Mouse (Mus musculus): ENCODE results near the gene Wdfy4.

Gene Wdfy4

DNA sequence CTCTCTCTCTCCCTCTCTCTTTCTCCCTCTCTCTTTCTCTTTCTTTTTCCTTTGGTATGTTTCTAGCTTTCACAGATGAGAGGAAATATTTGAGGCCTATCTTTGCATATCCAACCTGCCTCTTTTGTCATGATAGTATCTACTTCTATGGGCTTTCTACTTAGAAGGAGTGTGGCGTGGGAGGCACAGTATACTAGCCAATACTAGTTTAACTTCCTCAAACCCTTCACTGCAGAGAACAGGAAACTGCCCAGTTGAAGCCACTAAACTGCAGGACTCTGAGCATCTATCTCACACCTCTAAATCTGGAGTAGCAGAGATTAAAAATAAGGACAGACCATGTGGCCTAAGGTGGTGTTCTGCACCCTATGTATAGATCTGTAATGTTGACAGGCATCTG is 5.3 kb upstream of the Wdfy4 start:
- DNase-seq (ENCODE audit: extremely low spot score, low read depth, low spot score): no peak

DNA sequence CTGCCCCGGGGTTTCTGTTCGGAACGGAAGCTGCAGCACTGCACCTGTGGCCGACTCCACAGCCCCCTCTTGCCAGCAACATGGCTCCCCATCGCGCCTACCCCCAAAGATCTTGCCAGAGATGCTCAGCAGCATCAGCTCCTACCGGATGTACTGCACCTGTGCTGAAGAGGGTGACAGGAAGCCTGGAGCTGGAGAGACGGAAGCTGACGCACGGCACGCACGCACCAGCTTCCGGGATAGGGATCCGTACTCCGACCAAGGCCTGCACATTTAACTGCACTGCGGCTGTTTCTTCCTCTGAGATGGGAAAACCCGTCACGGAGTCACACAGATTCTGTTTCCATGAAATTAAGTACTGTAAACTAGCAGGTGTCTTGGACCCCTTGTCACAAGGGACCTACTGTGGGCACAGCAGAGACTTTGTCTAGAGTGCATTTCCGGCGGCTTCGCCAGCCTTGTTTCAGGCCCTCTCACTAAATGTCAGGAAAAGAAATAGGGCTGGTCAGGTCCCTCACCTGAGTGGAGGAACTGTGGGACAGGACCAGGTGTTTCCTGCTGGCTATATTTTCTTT is 4.6 kb upstream of the Wdfy4 start:
- no peak for DNase-seq (ENCODE audit: extremely low spot score, low read depth, low spot score)

DNA sequence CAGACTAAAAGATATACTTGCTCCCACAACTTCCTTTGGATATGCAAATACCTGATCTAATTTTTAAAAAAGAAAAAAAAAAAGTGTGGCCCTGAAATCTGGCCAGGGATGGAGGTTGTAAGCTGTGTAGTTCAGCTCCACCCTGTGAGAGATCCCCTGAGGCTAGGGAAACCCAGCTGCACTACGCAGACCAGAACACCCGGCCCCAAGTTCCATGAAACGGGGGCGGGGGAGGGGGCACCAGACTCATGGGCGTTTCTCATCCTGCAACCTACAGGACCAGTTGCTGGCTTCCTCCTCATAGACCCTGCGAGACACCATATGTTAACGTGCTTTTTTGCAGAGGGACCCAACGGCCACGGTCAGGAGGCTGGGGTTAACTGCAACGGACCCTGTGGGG is 3.9 kb upstream of the Wdfy4 start:
- DNase-seq (ENCODE audit: extremely low spot score, low read depth, low spot score): no peak

DNA sequence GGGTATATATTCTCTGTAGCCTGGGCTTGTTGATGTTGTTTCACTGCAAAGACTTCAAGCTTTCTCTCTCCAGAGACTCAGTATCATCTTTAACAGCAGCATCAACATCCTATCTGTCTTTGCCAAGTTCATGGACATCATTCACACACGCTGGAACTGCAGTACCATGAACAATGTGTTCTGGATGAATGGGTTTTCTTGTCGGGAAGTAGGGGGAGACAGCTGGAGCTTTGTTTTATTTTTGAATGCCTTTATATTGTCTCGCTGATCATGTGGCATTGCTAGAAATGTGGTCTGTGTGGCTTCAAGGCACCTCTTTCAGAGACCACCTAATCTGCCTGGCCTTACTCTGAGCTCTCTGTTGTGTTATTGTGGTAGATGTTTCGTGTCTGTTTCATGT is 1.9 kb upstream of the Wdfy4 start:
- no peak for DNase-seq (ENCODE audit: extremely low spot score, low read depth, low spot score)

DNA sequence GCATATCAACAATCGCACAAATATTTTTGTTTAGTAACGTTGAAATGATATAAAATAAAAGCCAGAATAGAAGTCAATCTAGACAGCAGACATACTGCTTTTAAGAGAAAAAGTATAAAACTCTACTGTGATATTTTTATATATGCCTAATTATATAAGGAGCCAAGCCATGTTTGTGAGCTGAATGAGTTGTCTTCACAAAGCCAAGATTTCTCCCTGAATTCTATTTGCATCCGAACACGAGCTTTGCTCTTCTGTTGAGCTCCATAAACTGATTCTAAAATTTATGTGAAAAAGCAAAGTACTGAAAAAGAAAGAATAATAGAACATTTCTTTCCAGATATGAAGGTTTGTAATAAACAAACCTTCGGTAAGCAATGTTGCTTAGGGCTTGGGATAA is 5.2 kb downstream of the Wdfy4 start:
- DNase-seq (ENCODE audit: extremely low spot score, low read depth, low spot score): no peak

DNA sequence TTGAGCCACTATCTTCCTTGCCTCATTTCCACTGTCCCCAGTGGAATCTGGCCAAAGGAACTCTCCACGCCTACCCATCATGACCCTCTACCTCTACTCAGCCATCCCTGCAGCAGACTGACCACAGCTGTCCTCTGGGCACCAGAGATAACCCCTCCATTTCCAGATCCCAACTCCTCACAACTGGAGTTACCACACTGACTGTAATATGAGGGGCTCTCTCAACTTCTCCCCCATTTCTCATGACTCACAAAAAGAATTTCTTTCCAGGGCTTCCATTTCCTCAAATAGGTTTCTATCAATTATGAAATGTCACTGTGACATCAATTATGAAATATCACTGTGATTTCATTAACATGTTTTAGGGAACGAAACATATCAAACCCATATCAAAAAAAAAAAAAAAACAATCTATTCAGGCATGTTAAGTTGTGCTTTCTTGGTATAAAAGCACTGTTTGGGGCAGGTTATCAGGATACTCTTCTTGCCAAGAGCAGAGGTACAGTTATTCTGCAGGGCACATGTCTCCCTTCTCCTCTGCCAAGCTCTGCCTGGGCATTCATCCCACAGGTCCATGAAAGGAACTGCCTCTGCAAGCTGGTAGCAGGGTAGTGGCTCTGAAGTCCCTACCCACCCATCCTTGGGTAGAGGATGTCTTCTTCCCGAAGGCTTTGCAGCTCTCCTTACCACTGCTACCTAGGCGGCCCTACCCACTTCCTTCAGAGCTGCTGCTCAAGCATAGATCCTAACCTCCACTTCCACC is 10.1 kb downstream of the Wdfy4 start:
- no peak for DNase-seq (ENCODE audit: extremely low spot score, low read depth, low spot score)

DNA sequence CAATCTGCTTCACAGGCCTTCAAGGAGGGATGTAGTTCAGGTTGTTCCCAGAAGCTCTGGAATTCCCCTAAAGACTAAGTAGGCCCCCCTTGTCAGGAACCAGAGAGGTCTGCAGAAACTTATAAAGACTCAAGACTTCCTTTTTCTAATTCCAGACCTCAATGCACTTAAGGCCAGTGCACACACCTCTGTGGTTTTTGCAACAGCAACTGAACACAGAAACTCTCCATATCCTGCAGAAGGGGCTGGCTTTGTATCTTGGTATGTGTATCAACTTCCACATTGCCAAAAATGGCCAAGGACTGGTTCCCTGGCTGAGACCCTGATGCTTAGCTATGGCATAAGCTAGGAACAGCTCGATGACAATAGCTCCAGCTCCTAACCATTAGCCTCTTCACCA is 13.4 kb downstream of the Wdfy4 start:
- no peak for DNase-seq (ENCODE audit: extremely low spot score, low read depth, low spot score)

DNA sequence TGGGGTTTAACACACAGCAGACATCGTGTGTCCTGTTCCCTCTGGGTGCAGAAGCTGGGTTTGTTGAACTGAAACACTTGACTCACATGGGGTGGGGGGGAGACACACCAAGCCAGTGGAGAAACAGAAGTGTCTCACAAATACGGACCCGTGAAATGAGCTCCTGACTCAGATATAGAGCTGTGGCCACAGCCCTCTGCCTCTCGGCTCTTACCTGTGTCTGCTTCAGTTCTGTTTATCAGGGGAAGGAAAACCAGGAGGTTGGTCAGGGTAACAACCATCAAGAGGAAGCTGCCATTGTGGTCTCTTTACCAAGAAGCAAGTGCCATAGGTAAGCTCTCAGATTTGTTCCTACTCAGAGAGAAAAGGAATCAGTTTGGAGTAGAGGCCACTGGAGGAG is 16.6 kb downstream of the Wdfy4 start:
- DNase-seq (ENCODE audit: extremely low spot score, low read depth, low spot score): no peak

DNA sequence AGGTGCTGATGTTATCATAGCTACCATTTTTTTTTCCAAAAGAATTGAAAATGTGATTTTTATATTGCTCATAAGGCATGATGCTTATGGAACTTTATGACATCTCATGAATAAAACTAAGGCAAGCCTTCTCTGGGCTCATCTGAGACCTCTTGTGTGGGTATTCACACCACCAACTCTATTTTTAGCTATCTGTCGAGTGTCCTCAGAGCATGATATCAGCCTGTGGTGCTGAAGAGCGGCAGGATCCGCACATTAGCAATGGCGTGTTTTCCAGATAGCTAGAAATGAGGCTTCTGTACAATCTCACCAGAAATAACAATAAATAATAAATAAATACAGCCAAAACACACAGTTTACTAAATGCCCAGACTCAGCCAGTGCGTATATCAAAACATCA is 23.1 kb downstream of the Wdfy4 start:
- DNase-seq (ENCODE audit: extremely low spot score, low read depth, low spot score): no peak

DNA sequence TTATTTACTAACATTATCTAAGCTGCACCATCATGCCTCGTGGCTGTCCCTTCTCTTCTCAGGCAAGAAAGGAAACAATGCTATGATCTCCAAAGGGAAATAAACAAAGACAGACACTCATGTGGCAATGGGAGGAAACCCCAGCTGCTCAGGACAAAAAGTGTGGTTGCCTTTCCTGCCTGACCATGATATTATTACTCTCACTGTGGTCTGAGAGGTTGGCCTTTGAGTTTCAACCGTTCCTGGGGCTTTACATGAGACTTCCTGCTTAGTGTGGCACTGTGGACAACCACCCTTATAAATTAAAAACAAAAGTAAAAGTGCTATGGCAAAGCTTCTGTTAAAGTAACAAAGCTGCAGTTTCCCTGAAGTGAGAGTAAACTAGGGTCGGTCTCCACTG is 27.0 kb downstream of the Wdfy4 start:
- no peak for DNase-seq (ENCODE audit: extremely low spot score, low read depth, low spot score)

DNA sequence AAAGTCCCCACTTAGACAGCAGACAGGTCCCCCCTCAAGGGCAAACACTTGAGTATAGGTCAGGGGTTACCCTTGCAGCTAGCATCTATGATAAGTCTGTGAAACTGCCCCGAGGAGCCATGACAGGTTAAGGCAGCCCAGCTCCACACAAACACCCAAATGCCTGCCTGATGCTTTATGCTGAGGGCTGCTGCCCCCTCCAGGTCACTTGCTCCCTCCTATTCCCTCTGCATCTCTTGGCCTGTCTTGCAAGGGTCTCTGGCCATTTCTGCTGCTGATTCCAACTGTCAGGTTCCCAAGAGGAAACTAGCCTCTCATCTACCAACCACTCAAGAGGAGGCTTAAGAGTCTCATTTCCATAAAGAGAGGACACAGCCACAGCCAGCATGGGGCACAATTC is 32.4 kb downstream of the Wdfy4 start:
- no peak for DNase-seq (ENCODE audit: extremely low spot score, low read depth, low spot score)

DNA sequence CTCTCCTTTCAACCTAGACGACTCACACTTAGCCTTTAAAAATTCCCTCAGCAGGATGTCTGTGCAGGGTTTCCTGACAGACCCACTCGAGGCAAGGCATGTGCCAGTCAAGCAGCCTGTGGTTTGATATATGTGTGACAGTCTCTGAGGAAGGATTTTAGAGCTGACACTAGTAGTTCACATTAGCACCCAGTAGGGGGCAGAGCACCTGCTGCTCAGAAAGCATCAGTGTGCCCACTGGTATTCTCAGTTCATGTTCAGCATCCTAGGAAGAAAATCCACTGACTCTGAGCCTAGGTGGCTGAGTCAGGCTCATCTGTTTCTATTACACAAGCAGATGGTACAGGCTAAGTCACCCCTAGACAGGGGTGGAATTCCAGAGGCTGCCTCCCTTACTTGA is 39.0 kb downstream of the Wdfy4 start:
- DNase-seq (ENCODE audit: extremely low spot score, low read depth, low spot score): no peak

DNA sequence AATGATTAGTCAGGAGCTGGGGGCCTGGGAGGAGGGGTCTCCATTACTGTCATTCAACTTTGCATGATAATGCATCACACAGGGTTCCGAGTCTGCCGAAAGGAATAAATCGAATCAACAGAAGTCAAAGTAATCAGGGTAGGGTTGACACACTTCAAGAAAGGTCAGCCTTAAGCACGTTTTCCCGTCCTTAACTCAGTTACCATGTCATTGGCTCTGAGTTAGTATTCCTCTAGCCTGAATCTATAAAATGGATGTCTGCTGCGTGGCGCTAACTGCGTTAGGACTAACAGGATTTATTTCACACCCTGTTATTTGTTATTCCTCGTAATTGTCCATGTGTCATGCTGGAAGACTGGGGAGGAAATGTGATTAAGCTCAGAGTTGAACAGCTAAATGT is 48.5 kb downstream of the Wdfy4 start:
- DNase-seq (ENCODE audit: extremely low spot score, low read depth, low spot score): no peak

DNA sequence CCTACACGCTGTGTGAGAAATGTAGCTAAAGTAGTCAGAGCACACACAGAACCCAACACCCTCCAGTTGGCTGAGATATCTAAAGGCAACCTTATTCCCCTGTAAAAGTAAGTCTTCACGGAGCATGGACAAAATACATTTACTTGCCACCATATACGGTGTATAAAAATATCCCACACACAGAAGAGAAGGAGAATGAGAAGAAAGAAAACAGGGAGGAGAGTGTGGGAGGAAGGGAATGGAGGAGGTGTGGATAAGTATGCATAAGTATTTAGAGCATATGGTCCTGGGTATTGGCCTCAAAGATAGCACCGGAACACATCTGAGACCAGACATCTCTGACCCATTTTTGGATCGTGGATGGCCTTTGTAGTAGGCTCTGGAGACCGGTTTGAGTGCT is 50.1 kb downstream of the Wdfy4 start:
- no peak for DNase-seq (ENCODE audit: extremely low spot score, low read depth, low spot score)

DNA sequence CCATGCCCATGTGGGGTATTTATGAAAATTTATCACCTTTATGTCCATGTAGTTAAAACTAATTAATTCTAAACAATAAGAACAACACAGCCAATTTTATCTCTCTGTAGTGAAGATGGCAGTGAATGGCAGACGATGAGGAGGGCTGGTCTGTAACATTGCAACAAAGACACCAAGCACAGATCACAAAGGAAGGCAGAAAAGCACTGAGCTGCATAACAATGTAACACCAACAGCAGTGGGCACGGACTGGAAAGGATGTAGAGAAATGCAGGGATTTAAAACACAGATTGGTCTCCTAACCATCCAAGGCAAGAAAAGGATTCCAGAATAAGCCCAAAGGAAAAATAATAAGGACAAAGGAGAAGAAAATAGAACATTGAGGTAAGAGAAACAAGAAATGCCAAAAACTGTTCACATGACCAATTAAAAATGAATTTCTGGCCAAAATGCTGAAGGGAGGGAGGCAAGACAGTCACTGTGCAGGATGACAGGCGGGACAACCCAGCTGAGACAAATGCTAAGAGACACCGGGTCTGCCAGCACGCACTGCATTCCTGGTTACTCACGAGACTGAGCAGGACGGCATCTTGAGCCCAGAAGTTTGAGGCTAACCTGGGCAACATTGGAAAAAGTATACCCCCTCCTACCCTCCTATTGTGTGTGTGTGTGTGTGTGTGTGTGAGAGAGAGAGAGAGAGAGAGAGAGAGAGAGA is 54.1 kb downstream of the Wdfy4 start:
- no peak for DNase-seq (ENCODE audit: extremely low spot score, low read depth, low spot score)

DNA sequence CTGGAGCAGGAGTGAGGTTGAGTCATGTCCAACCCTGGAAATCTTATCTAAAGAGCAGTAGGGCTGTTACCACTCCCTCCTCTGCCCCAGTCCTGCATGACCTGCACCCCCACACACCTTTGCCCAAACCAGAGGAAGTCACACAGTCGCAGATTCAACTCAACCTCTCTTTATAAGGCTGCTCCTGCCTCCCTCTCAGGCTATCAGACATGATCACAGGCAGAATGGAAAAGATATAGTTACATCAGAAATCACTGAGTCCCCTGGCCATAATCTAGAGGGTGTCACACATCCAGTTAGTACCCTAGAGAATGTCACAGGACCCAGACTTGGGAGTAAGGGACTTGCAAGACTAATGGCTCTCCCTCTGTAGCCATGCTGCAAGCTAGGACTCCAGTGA is 68.7 kb downstream of the Wdfy4 start:
- no peak for DNase-seq (ENCODE audit: extremely low spot score, low read depth, low spot score)

DNA sequence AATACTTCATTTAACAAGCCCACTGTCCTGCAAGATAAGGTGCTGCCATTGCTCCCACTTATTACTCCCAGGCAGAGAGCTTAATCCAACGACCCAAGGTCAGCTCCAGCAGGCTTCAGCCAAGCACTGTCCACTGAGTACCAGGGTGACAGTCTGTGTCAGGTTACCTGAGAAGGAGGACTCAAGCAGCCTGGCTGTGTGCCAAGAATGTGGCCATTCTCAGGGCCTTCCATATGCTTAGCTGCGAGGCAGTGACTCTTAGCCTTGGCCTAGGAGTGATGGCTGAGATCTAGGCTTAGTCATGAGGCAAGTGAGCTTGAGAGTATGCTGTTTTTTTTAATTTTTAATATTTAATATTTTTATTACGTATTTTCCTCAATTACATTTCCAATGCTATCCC is 80.5 kb downstream of the Wdfy4 start:
- no peak for DNase-seq (ENCODE audit: extremely low spot score, low read depth, low spot score)

DNA sequence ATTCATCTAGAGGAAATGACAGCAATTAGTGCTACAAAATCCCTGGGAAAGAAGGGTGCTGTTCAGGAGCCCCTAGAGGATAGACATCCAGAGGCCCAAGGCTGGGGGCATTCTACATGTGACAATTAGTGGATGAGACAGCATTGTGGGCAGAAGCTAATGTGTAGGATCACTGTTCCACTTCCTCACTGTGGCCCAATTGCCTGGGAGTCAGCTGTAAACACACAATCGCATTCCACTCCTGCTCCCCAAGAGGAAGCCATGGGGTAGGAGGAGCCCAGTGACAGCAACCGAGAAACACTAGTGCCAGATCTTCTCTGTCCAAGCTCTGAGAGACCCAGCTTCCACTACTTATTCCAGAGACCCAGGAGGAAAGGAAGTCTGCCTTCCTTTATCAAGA is 83.7 kb downstream of the Wdfy4 start:
- DNase-seq (ENCODE audit: extremely low spot score, low read depth, low spot score): no peak

DNA sequence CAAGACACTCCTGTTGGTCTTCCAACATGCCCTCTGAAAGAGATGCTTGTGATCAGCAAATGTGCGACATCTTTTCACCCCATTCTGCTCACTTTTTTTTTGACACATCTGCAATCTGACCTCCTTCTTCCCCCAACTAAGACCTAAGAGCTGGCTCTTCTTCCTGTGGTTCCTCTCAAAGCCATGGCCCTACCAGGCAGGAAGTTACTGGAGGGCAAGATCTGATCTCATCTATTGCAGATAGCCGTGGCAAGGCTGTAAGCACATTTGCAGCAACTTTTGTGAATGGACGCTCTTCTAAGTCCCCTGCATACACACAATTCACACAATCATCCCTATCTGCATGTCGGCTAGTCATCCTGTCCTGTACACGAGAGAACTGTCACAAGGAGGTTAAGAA is 85.4 kb downstream of the Wdfy4 start:
- no peak for DNase-seq (ENCODE audit: extremely low spot score, low read depth, low spot score)

DNA sequence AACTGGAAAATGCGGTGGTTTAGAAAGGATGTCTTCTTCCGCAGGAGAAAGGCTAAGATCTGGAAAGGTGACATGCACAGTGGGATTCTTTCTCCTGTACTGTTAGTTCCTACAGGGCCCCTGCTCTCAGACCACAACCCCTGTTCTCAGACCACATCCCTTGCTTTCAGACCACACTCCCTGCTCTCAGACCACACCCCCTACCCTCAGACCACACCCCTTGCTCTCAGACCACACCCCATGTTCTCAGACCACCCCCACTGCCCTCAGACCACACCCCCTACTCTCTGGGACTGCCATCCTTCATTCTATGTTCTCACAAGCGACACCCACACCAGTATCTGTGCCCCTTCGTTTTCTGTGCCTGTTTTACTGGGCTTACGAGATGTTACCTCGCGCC is 86.2 kb downstream of the Wdfy4 start:
- no peak for DNase-seq (ENCODE audit: extremely low spot score, low read depth, low spot score)

DNA sequence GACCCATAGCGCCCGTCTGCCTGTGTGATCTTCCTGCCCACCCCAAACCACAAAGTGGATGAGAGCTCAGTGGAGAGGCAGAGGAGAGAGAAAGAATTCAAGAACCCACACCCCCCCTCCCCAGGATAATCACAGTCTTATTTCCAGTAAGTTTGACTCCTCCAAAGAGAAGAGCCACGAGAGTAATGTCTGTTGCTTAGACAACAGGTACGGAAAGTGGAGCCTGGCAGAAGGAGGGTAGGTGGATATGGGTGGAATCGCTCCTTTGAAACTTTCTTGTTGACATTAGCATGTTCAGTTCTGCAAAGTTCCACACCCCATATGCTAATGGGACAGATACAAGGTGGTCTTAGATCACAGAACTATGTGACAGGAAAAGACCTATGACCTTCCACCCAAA is 88.8 kb downstream of the Wdfy4 start:
- no peak for DNase-seq (ENCODE audit: extremely low spot score, low read depth, low spot score)

DNA sequence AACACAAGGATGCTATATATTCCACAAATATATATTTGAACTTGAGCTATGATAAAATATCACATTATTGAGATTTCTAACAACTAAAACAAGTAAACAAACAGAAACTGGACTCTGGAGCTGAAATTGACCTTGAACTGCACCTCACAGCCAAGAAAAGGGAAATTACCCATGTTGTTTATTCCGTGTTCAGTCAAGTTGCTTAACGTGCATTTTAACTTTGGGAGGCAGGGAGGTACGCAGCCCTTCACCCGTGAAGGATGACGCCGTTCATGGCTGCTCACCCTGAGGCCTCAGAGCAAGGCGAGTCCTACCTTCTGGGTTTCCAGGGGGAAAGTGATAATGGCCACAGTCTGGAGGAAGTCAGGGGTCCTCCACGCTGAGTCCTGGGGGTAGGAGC is 102.0 kb downstream of the Wdfy4 start:
- no peak for DNase-seq (ENCODE audit: extremely low spot score, low read depth, low spot score)

DNA sequence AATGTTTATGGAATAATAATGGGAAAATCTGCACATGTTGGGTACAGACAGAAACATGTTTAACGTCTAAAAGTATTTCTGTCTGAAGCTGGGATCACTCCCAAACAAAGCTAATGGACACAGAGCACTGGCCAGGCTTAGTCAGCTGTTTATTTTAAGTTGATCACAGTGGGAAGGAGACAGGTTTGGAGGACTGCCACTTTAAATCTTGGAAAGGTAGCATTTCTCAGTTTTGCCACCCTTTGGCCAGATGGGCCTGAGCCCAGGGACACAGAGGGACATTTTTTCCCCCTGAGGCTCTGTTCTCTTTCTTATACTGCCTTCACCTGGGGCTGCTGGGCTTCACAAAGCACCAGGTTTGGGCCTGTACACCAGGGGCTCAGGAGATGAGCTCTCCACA is 103.0 kb downstream of the Wdfy4 start:
- DNase-seq (ENCODE audit: extremely low spot score, low read depth, low spot score): no peak
